Mouse (Mus musculus) left cerebral cortex, adult 2 months (tissue): ENCODE results near the gene Bmp8b. TPM values are rescaled to one million over a fixed set of nuclear protein-coding genes. Genes with fewer than 3 reads are reported as not detected.
A peak's percentile ranks its signal among the peaks of the same experiment; 100 is the strongest.
"Not testable (repeated sequence)": the region's sequence is repeated elsewhere in the genome, so short reads cannot be mapped to it uniquely, and the experiment has no call there.

Source experiments
- DNase-seq, 2 experiments: peaks; one replicate each; pipeline ENCODE4 v3.0.0; 2021 to 2022; ENCODE audit warnings: low spot score in 2 of 2, mixed read lengths in 1 of 2; ENCODE audit errors: extremely low spot score in 1 of 2
- H3K27ac ChIP-seq: fragments of 200-600 bp; 2 replicates; pipeline ENCODE4 v1.8.1; 2022
- H3K4me3 ChIP-seq: fragments of 200-600 bp; 2 replicates; pipeline ENCODE4 v1.8.1; 2022
- CTCF ChIP-seq: fragments of 200-600 bp; IDR thresholded peaks from 2 replicates; pipeline ENCODE4 v1.8.1; 2022; ENCODE audit warnings: antibody characterized with exemption, mild to moderate bottlenecking, moderate library complexity
- intact Hi-C: fragments of 180-260 bp; cut with DNase I; formaldehyde crosslinking; loops from one replicate; pipeline ENCODE4 v1.15.1; 2025
- total RNA-seq, 2 experiments: library from RNA; stranded (reverse); gene quantifications; 2 replicates each; pipeline ENCODE4 v1.2.3; 2021

Gene Bmp8b
- total RNA-seq, 2 experiments from 2014 or later, result 0.26 TPM; not detected in 1

DNA sequence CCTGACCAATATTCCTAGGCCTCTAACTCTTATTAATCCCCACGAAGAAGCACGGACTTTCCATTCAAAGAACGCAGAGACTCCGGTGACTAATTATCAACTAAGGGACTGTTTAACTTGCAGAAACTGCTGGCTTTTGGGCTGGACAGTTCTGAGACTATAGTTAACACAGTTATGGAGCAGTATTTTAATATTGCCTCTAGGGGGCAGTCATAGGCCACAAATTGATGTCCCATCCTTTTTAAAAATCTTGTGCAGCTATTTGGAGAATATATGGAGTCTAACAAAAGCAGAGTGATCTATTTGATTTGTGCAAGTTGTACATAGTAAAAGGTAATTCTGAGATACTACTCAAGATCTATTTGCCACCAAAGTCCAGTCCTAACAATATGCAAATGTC lies 50.0 kb downstream of the Bmp8b start:
- Histone ChIP-seq H3K27ac (no peak overlapping the region), H3K4me3 (no peak overlapping the region)
- TF ChIP-seq CTCF, result peak; percentile 76
- peak in 1 of 2 experiments; percentile 29 for DNase-seq
- intact Hi-C loops, result loop anchor here (1.0 to 2.0 kb wide), 2 partner anchors 46 to 99 kb away; partner anchors contain the start of gene Nt5c1a

GRCm38 (mm10) chr4:123155427-123155826 lies 50.5 kb downstream of the Bmp8b start:
- intact Hi-C loops, result loop anchor here (1.0 to 2.0 kb wide), 2 partner anchors 45 to 99 kb away; partner anchors contain the start of gene Nt5c1a
- Histone ChIP-seq H3K4me3 (no peak overlapping the region), H3K27ac (no peak overlapping the region)
- no peak for DNase-seq
- TF ChIP-seq CTCF, result no peak

GRCm38 (mm10) chr4:123155840-123156239 lies 50.9 kb downstream of the Bmp8b start:
- no peak for TF ChIP-seq CTCF
- no peak for DNase-seq
- intact Hi-C loops, result loop anchor here (1.0 to 2.0 kb wide), 2 partner anchors 45 to 98 kb away; partner anchors contain the start of gene Nt5c1a
- no peak overlapping the region for H3K27ac ChIP-seq
- H3K4me3 ChIP-seq, result no peak overlapping the region

- intact Hi-C loops, result no loop called here
- TF ChIP-seq CTCF, result no peak
- no peak for DNase-seq
- no peak overlapping the region for H3K27ac ChIP-seq
- H3K4me3 ChIP-seq, result no peak overlapping the region
Observed at GRCm38 (mm10) chr4:123160571-123160970, 55.6 kb downstream of the Bmp8b start.

DNA sequence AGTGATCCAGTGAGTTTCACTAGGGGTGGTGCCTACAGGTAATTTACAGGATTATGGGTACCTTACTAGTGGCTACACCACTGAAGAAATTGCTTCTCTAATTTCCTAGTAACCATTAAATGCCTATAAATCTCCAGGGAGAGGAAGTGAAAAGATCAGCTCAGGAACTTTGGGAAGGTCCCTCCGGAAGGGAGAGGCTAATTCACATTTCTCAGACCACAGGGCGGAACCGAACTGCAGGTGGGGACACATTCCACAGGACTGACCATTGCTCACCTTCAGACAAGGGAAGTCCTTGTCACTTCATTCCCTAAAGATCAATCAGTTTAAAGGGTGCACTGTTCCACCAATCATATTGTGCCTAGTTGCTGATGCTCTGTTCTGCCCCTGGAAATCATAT lies 56.3 kb downstream of the Bmp8b start:
- intact Hi-C loops, H3K27ac ChIP-seq, H3K4me3 ChIP-seq, DNase-seq: not testable (repeated sequence)

DNA sequence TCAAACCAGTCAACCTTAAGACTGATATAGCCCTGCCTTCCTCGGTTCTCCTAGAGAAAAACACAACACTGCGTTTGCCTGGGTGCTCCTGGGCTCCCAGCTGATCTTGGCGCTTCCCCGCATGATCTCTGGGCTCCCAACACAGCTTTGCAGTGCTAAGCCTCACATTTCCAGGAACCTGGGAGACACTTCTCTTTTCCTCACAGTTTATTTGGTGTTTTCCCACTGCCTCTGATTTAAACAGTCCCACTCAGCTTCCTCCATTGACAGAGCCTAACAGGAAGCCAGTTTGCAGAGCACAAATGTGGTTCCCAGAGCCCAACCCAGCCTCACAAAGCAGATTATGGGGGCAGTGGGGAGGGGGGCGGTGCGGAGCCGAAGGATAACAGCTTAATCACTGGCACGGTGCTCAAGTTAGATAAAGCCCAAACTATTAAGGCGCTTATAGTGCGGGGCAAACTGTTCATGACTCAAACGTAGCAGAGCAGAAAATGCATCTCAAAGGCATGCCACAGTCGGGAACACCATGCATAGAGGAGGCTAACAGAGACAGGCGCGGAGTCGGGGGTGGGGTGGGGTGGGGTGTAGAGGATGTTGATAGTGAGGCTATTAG lies 57.4 kb downstream of the Bmp8b start:
- DNase-seq, result no peak
- TF ChIP-seq CTCF, result no peak
- Histone ChIP-seq H3K4me3 (no peak overlapping the region), H3K27ac (no peak overlapping the region)
- intact Hi-C loops, result no loop called here

DNA sequence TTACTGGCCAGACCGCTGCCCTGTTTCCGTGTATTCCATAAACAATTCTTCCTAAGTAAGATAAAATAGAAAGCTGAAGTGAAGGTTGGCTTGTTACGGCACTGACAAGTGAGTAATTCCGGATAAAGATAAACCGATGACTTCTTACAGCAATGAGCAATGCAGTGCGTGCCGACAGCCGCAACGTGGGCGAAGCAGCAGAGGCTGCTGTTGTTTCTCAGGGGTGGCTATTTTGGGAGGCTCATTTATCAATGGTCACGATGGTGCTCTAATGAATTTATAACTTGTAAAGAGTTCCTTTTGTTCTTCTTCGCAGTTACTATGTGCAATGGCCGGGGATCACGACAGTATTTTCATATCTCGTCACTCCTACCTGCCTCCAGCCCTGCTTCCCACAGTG lies 59.2 kb downstream of the Bmp8b start:
- Histone ChIP-seq H3K27ac (no peak overlapping the region), H3K4me3 (no peak overlapping the region)
- peak in 1 of 2 experiments; percentile 64 for DNase-seq
- no peak for TF ChIP-seq CTCF
- intact Hi-C loops, result loop anchor here (1.0 to 2.0 kb wide), 2 partner anchors 17 to 19 kb away; partner anchors contain the start of gene Hpcal4

DNA sequence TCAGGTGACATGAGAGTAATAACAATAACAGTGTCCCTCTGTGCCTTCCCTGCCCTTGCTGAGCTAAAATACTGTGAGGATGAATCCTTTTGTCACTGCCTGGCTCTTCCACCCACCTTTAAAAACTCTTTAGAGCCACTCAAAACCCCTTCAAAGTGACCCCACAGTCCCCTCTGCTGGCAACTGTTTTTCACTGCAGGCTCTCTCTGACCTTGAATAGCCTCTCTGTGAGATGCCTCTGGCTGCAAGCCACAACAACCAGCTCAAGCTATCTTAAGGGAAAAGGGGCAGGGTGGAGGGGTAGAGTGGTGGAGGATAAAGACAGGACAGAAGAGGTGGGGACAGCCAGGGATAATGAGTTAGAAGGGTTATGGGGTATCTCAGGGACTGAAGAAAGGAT lies 66.8 kb downstream of the Bmp8b start:
- intact Hi-C loops, result no loop called here
- DNase-seq, result no peak
- Histone ChIP-seq H3K27ac (no peak overlapping the region), H3K4me3 (no peak overlapping the region)
- no peak; the same call in 1 of the 2 replicates for TF ChIP-seq CTCF

Other genes with a start within 250 kb of the Bmp8b start
- 100 to 1,000 TPM; 260 to 281 TPM for gene Cap1, start 219.1 kb upstream of the Bmp8b start, total RNA-seq
- 10 to 100 TPM; 35.0 to 39.8 TPM for gene Mfsd2a, start 144.0 kb upstream of the Bmp8b start, total RNA-seq
- 10 to 100 TPM; 11.3 to 12.0 TPM for gene Mycl, start 109.5 kb upstream of the Bmp8b start, total RNA-seq
- gene Trit1, start 88.6 kb upstream of the Bmp8b start, total RNA-seq, result 10 to 100 TPM; 17.9 to 21.8 TPM
- gene Oxct2b, start 11.1 kb downstream of the Bmp8b start, total RNA-seq, result under 1 TPM; 0.25 to 0.30 TPM
- 10 to 100 TPM; 19.3 to 24.4 TPM for gene Ppie, start 34.8 kb downstream of the Bmp8b start, total RNA-seq
- gene Hpcal4, start 78.1 kb downstream of the Bmp8b start, total RNA-seq, result 100 to 1,000 TPM; 530 to 532 TPM
- 10 to 100 TPM in 1 of 2 experiments, 1 to 10 TPM in 1; 9.3 to 11.4 TPM for gene Nt5c1a, start 96.3 kb downstream of the Bmp8b start, total RNA-seq
- 1 to 10 TPM; 2.7 to 3.9 TPM for gene Heyl, start 128.4 kb downstream of the Bmp8b start, total RNA-seq
- 10 to 100 TPM; 44.9 to 45.4 TPM for gene Pabpc4, start 157.2 kb downstream of the Bmp8b start, total RNA-seq
- not detected for gene Oxct2a, start 218.5 kb downstream of the Bmp8b start, total RNA-seq
- gene Bmp8a, start 238.1 kb downstream of the Bmp8b start, total RNA-seq, result under 1 TPM; 0.30 to 0.48 TPM